Mouse (Mus musculus): ENCODE data around the gene Vmn2r9. TPM values are rescaled to one million over a fixed set of nuclear protein-coding genes. Genes with fewer than 3 reads are reported as not detected.

Gene Vmn2r9
- polyA plus RNA-seq (2017; shearing (Covaris generic)) = not detected

GRCm38 (mm10) chr5:108852501-108852900 lies at the start of gene Vmn2r9:
Gene Vmn2r9 (minus strand): TSS chr5:108852601.

DNA sequence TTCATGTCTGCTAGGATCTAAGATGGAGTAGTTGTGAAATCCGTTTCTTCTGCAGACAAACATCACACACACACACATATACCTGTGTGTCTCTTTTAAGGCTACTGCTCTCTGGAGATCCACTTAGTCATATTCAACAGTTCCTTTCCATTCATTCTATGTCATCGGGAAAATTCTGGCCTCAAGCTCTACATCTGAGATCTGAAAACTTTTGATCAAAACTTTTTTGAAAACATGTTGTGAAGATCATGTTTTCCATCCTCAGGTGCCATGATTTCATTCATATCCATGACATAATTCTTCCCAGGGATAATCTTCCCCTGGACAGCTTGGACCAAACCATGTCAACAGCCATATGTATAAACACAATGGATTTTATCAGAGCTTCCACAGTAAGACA lies 43.7 kb downstream of the Vmn2r9 start, which contains the start of gene Vmn2r8:
Gene Vmn2r8, minus strand, starts transcription at position 101 of the 400 bp plus-strand sequence.

DNA sequence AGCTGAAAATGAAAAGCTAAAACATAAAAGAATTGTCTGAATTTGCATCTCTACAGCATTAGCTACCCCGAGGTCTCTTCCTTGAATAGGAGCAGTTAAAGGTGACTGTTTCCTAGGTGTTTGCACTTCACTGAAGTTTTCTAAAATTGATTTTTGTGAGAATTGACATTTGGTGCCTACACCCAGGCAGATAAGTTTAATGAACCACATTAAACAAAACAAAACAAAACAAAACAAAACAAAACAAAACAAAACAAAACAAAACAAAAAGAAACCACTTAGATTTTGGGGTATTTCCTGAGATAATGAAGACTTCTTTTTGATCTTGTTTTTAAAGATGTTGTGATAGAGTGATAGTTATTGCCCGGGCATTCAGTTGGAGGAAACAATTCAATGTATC lies 57.1 kb downstream of the Vmn2r9 start, which contains the start of gene Tmed11:
Gene Tmed11, minus strand, starts transcription at position 101 of the 400 bp plus-strand sequence.

Other genes starting within 250 kb of the Vmn2r9 start
- 110 TPM for gene Gak, start 222.8 kb downstream of the Vmn2r9 start, polyA plus RNA-seq (2017; shearing (Covaris generic))
- 48.3 TPM for gene Tmem175, start 222.8 kb downstream of the Vmn2r9 start, polyA plus RNA-seq (2017; shearing (Covaris generic))
- gene Idua, start 192.3 kb downstream of the Vmn2r9 start, polyA plus RNA-seq (2017; shearing (Covaris generic)) = 49.9 TPM
- gene Dgkq, start 182.9 kb downstream of the Vmn2r9 start, polyA plus RNA-seq (2017; shearing (Covaris generic)) = 13.0 TPM
- gene Slc26a1, start 177.0 kb downstream of the Vmn2r9 start, polyA plus RNA-seq (2017; shearing (Covaris generic)) = 0.11 TPM
- gene Fgfrl1, start 160.2 kb downstream of the Vmn2r9 start, polyA plus RNA-seq (2017; shearing (Covaris generic)) = not detected
- not detected for gene Rnf212, start 77.6 kb downstream of the Vmn2r9 start, polyA plus RNA-seq (2017; shearing (Covaris generic))
- not detected for gene Tmed11, start 57.2 kb downstream of the Vmn2r9 start, polyA plus RNA-seq (2017; shearing (Covaris generic))
- not detected for gene Vmn2r8, start 43.8 kb downstream of the Vmn2r9 start, polyA plus RNA-seq (2017; shearing (Covaris generic))
- not detected for gene Vmn2r10, start 153.9 kb upstream of the Vmn2r9 start, polyA plus RNA-seq (2017; shearing (Covaris generic))
- gene Vmn2r11, start 207.0 kb upstream of the Vmn2r9 start, polyA plus RNA-seq (2017; shearing (Covaris generic)) = 0.10 TPM
- not detected for gene Vmn2r12, start 245.3 kb upstream of the Vmn2r9 start, polyA plus RNA-seq (2017; shearing (Covaris generic))

Data from CD4-positive, CD25-positive, alpha-beta regulatory T cell, adult 9 weeks (primary cell).